Mouse (Mus musculus) stomach, embryonic 15.5 days (tissue): Measurements from ENCODE around the gene Krt83. TPM values are rescaled to one million over a fixed set of nuclear protein-coding genes. Genes with fewer than 3 reads are reported as not detected.
A peak's percentile ranks its signal among the peaks of the same experiment; 100 is the strongest.

Source experiments
- ATAC-seq: fragments of 200-750 bp; cut with Nextera tagmentation; 2 replicates; pipeline ENCODE4 v1.8.0; 2017; ENCODE audit warnings: low read depth, moderate number of reproducible peaks, moderate TSS enrichment; ENCODE audit not compliant: insufficient read depth, low FRiP score
- H3K27ac ChIP-seq: fragments of 300-500 bp; sonication (generic); 2 replicates; pipeline ENCODE4 v1.5.1; 2015; ENCODE audit warnings: mild to moderate bottlenecking, inconsistent platforms
- H3K27me3 ChIP-seq: fragments of 300-500 bp; sonication (generic); replicated peaks from 2 replicates; pipeline ENCODE4 v1.6.1; 2015; ENCODE audit warnings: inconsistent platforms
- H3K36me3 ChIP-seq: fragments of 300-500 bp; sonication (generic); 2 replicates; pipeline ENCODE4 v1.6.1; 2015; ENCODE audit warnings: inconsistent platforms
- H3K4me1 ChIP-seq: fragments of 300-500 bp; sonication (generic); 2 replicates; pipeline ENCODE4 v1.6.1; 2015; ENCODE audit warnings: inconsistent platforms
- H3K4me2 ChIP-seq: fragments of 300-500 bp; sonication (generic); 2 replicates; pipeline ENCODE4 v1.6.1; 2015; ENCODE audit warnings: mild to moderate bottlenecking, inconsistent platforms
- H3K4me3 ChIP-seq: fragments of 300-500 bp; sonication (generic); replicated peaks from 2 replicates; pipeline ENCODE4 v1.5.1; 2015; ENCODE audit warnings: inconsistent platforms
- H3K9ac ChIP-seq: fragments of 300-500 bp; sonication (generic); 2 replicates; pipeline ENCODE4 v1.6.1; 2015; ENCODE audit warnings: inconsistent platforms
- H3K9me3 ChIP-seq: fragments of 300-500 bp; sonication (generic); 2 replicates; pipeline ENCODE4 v1.6.1; 2016; ENCODE audit warnings: inconsistent platforms
- WGBS: fragments of 180-500 bp; shearing (Covaris S2); methylation state at CpG from one replicate; pipeline ENCODE4 v1.1.7; 2015; 5-methylcytosine and 5-hydroxymethylcytosine counted together
- polyA plus RNA-seq: library from polyadenylated mRNA; unstranded; fragments of >200 nt; fragmentation: Nextera tagmentation; extraction: Ambion mirVana; gene quantifications from 2 replicates; pipeline ENCODE4 v1.2.1, GENCODE M21; 2015

Gene Krt83
- polyA plus RNA-seq, 1 experiment from 2014 or later: 0.10 TPM

DNA sequence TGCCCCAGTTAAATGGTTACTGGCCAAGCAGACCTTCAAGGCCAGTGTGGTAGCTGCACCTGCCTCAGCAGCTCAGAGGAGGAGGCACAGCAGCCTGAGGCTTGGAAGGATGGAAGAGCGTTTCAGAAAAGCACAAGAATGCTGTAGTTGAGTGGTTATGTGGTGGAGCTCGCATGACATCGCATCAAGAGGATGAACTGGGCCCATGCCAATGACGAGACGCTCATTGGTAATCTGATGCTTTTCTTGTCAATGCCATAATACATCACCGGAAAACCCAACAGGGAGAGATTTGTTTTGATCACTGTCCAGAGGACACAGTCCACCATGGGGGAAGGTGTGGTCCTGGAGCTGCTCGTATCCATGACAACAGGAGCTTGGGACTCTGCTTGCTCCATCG is 4.0 kb upstream of the Krt83 start:
- H3K4me3 ChIP-seq: no peak overlapping the region
- no peaks in the 10 kb centered on the region for H3K36me3 ChIP-seq
- H3K27me3 ChIP-seq: no peaks in the 10 kb centered on the region
- H3K9ac ChIP-seq: no peak overlapping the region
- no peak overlapping the region for H3K4me2 ChIP-seq
- 0 out of 2 replicates have a peak, but pooled peaks cover 6% of the 10 kb centered on the region for H3K4me1 ChIP-seq
- no peaks in the 10 kb centered on the region for H3K9me3 ChIP-seq
- H3K27ac ChIP-seq: no peak overlapping the region
- ATAC-seq: no peak
- WGBS: 78% methylated on average over 8 of the region's 8 CpGs

DNA sequence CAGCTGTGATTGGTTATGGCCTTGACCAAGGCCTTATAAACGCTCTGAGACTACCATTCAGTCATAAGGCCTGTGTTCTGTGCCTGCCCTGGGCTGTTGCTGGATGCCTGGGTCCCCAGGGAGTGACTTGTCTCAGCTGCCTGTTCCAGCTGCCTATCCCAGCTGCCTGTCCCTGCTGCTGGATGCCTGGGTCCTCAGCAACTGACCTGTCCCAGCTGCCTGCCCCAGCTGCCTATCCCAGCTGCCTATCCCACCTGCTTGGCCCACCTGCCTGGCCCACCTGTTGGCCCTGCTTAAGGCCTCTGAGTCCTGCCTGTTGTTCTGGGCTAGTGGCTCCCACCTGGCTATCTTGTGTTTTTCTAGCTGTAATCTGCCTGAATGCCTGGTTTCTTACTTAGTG is 2.9 kb upstream of the Krt83 start:
- Histone ChIP-seq H3K9me3 (no peaks in the 10 kb centered on the region), H3K4me1 (0 out of 2 replicates have a peak, but pooled peaks cover 6% of the 10 kb centered on the region), H3K27ac (no peak overlapping the region), H3K4me3 (no peak overlapping the region), H3K36me3 (no peaks in the 10 kb centered on the region), H3K9ac (no peak overlapping the region), H3K27me3 (no peaks in the 10 kb centered on the region), H3K4me2 (no peak overlapping the region)
- WGBS: 33% methylated on average over 1 of the region's 1 CpGs
- no peak for ATAC-seq

- H3K36me3 ChIP-seq: no peaks in the 10 kb centered on the region
- H3K4me1 ChIP-seq: 0 out of 2 replicates have a peak, but pooled peaks cover 6% of the 10 kb centered on the region
- ATAC-seq: no peak
- no peaks in the 10 kb centered on the region for H3K27me3 ChIP-seq
- no peak overlapping the region for H3K9ac ChIP-seq
- H3K4me3 ChIP-seq: no peak overlapping the region
- 92% methylated on average over 6 of the region's 6 CpGs for WGBS
- no peak overlapping the region for H3K27ac ChIP-seq
- H3K9me3 ChIP-seq: no peaks in the 10 kb centered on the region
- no peak overlapping the region for H3K4me2 ChIP-seq
Measured at GRCm38 (mm10) chr15:101493713-101494112, 2.4 kb upstream of the Krt83 start.

GRCm38 (mm10) chr15:101492718-101493117 is 1.4 kb upstream of the Krt83 start:
- Histone ChIP-seq H3K9ac (no peak overlapping the region), H3K27me3 (no peaks in the 10 kb centered on the region), H3K36me3 (no peaks in the 10 kb centered on the region), H3K4me3 (no peak overlapping the region), H3K4me1 (0 out of 2 replicates have a peak, but pooled peaks cover 6% of the 10 kb centered on the region), H3K9me3 (no peaks in the 10 kb centered on the region), H3K4me2 (no peak overlapping the region), H3K27ac (no peak overlapping the region)
- 0 out of 2 replicates have a peak, but pooled peaks have one; percentile 14 for ATAC-seq
- WGBS: 40% methylated on average over 8 of the region's 8 CpGs

GRCm38 (mm10) chr15:101485911-101486635 is 5.2 kb downstream of the Krt83 start:
- WGBS: 79% methylated on average over 11 of the region's 11 CpGs
- no peak for ATAC-seq
- Histone ChIP-seq H3K4me1 (no peaks in the 10 kb centered on the region), H3K36me3 (no peaks in the 10 kb centered on the region), H3K4me2 (no peak overlapping the region), H3K9ac (no peak overlapping the region), H3K9me3 (no peaks in the 10 kb centered on the region), H3K4me3 (no peak overlapping the region), H3K27me3 (no peaks in the 10 kb centered on the region), H3K27ac (no peak overlapping the region)

DNA sequence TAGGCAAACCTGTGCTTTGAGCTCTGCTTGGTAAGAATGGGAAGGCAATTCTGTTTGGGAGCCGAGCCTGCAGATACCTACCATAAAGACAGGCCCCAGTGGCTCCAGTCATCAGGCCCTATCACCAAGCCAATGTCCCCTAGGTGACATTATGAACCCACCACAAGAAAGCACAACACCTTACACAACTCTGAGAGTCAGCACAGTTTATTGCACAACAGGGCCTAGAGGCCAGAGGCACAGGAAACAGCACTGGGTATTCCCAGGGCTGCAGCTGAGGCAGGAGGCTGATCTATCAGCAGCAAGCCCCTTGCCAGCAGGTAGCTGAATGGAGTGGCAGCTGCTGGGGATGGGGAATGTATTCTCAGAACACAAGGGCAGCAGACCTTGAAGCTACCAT is 6.4 kb downstream of the Krt83 start:
- no peaks in the 10 kb centered on the region for H3K9me3 ChIP-seq
- no peaks in the 10 kb centered on the region for H3K36me3 ChIP-seq
- no peaks in the 10 kb centered on the region for H3K4me1 ChIP-seq
- no peak overlapping the region for H3K4me3 ChIP-seq
- 64% methylated on average over 1 of the region's 1 CpGs for WGBS
- no peak overlapping the region for H3K27ac ChIP-seq
- H3K4me2 ChIP-seq: no peak overlapping the region
- H3K9ac ChIP-seq: no peak overlapping the region
- no peak for ATAC-seq
- H3K27me3 ChIP-seq: no peaks in the 10 kb centered on the region

DNA sequence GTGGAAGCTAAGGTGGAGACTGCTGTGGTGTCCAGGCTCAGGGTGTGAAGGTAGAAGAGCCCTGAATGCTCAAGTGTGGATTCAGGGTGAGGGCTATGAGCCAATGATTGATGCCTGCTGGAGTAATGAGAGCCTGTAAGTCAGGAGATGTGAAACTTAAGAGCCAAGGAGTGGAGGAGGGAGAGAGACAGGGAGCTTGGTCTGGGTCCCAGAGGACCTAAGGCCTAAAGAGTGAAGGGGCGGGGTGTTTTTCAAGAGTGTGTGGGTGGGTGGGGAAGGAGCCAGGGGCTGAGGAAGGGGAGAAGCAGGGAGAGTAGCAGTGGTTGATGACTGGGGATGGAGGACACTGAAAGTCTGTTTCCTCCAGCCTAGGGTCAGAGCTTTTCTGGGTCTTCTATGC is 7.7 kb downstream of the Krt83 start:
- H3K9ac ChIP-seq: no peak overlapping the region
- H3K4me1 ChIP-seq: peaks cover 4% of the 10 kb centered on the region; the same call in 1 of the 2 replicates
- no peaks in the 10 kb centered on the region for H3K9me3 ChIP-seq
- H3K27ac ChIP-seq: no peak overlapping the region
- ATAC-seq: no peak
- H3K4me3 ChIP-seq: no peak overlapping the region
- 67% methylated on average over 1 of the region's 1 CpGs for WGBS
- no peaks in the 10 kb centered on the region for H3K27me3 ChIP-seq
- no peaks in the 10 kb centered on the region for H3K36me3 ChIP-seq
- no peak overlapping the region for H3K4me2 ChIP-seq

- no peak overlapping the region for H3K9ac ChIP-seq
- H3K36me3 ChIP-seq: no peaks in the 10 kb centered on the region
- H3K4me1 ChIP-seq: peaks cover 4% of the 10 kb centered on the region; the same call in 1 of the 2 replicates
- H3K4me2 ChIP-seq: no peak overlapping the region
- no peaks in the 10 kb centered on the region for H3K27me3 ChIP-seq
- no peak overlapping the region for H3K4me3 ChIP-seq
- WGBS: 35% methylated on average over 4 of the region's 4 CpGs
- no peak overlapping the region for H3K27ac ChIP-seq
- no peak for ATAC-seq
- H3K9me3 ChIP-seq: no peaks in the 10 kb centered on the region
Measured at GRCm38 (mm10) chr15:101482056-101482455, 9.3 kb downstream of the Krt83 start.

GRCm38 (mm10) chr15:101479666-101480060 is 11.6 kb downstream of the Krt83 start:
- no peak overlapping the region for H3K9ac ChIP-seq
- no peak for ATAC-seq
- peak overlapping the region; percentile 70 for H3K4me2 ChIP-seq
- H3K27me3 ChIP-seq: no peaks in the 10 kb centered on the region
- H3K36me3 ChIP-seq: no peaks in the 10 kb centered on the region
- WGBS: 34% methylated on average over 11 of the region's 11 CpGs
- no peaks in the 10 kb centered on the region for H3K9me3 ChIP-seq
- peaks cover 4% of the 10 kb centered on the region; the same call in 1 of the 2 replicates for H3K4me1 ChIP-seq
- H3K27ac ChIP-seq: no peak overlapping the region
- H3K4me3 ChIP-seq: peak overlapping the region; percentile 27

DNA sequence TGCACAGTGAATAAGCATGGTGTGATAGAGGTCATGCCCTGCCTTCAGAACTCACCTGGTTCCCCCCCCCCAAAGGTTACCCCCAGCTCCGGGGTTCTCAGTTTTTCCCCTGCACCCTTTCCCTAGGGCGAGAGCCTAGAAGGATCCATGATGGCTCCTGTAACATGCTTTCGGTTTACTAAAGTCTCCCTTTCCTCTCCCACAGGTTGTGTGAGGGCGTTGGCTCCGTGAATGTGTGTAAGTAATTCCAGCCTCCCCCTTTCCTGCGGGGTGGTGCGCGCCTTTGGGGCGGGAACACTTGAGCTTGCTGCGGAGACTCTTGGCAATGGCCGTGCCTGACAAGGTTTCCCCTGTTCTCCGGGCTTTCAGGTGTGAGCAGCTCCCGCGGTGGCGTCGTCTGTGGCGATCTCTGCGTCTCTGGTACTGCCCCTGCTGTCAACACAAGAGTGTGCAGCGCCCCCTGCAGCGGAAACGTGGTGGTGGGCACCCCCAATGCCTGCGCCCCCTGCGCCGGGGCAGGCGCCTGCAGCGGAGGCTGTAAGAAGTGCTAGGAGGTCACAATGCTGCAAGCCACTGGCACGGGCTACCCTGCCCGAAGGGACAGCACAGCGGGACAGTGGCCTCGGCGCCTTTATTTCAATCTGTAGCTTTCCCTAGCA is 12.2 kb downstream of the Krt83 start:
- ATAC-seq: no peak
- H3K36me3 ChIP-seq: no peaks in the 10 kb centered on the region

DNA sequence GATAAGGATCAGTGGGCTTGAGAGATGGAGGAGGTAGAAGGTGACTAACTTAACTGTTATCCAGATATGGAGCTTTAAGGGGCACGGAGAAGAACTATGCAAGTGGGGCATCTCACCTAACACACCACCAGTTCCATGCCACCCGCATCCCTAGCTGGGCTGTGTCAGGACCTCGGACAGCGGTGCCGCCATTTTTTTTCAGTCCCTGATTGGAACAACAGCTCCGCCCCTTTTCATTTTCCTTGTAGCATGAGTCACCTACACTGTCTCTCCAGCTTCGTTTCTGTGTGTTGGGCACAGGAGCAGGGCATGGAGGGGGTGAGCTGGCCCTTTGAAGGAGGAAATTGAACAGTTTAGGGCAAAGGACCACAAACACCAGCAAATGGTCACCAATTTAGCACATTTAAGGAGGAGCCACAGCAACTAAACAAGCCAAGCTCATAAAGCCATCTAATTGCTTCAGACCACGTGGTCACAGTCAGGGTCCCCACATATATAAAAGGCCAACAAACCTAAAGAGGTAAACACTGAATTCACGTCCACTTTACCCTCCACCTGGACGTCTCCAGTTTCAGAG is 18.3 kb downstream of the Krt83 start, which contains the start of gene Krt86:
TSS of gene Krt86 (plus strand) at position 527 of the 577 bp plus-strand sequence.
- Histone ChIP-seq H3K4me3 (no peak within 1 kb of the TSS), H3K27me3 (no peaks in the 10 kb centered on the region), H3K4me1 (no peaks in the 10 kb centered on the region), H3K9me3 (no peaks in the 10 kb centered on the region), H3K4me2 (no peak within 1 kb of the TSS), H3K36me3 (no peaks in the 10 kb centered on the region), H3K9ac (no peak within 1 kb of the TSS), H3K27ac (no peak within 1 kb of the TSS)
- WGBS: 18% methylated on average over 10 of the region's 10 CpGs
- ATAC-seq: no peak; the same call in 1 of the 2 replicates

More for the DNA sequence above, 12.2 kb downstream of the Krt83 start:
- Histone ChIP-seq H3K9me3 (no peaks in the 10 kb centered on the region), H3K27me3 (no peaks in the 10 kb centered on the region), H3K9ac (no peak overlapping the region), H3K4me1 (peaks cover 4% of the 10 kb centered on the region; the same call in 1 of the 2 replicates), H3K4me3 (peak overlapping the region; percentile 27), H3K27ac (no peak overlapping the region), H3K4me2 (peak overlapping the region; percentile 70)
- WGBS: 6% methylated on average over 31 of the region's 31 CpGs

DNA sequence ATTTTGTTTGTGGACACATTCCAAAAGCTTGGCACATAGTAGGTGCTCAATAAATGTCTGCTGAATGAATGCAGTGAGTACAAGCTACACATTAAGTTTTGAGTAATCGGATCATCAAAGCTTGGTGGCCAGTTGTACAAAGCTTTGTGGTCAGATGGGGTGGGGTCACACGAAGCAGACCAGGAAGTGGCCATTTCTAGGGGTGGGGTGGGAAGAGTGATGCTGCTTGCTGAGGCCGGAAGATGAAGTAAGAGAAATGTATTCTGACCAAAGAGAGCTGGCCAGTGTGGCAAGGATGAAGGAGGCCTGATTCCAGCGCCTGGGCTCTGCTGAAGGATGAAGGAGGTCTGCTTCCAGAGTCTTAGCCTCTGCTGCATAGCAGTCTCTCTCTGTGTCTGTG is 22.2 kb downstream of the Krt83 start:
- Histone ChIP-seq H3K4me1 (no peaks in the 10 kb centered on the region), H3K27me3 (no peaks in the 10 kb centered on the region; the same call in 1 of the 2 replicates), H3K9ac (no peak overlapping the region), H3K4me2 (no peak overlapping the region), H3K4me3 (no peak overlapping the region), H3K27ac (no peak overlapping the region), H3K36me3 (no peaks in the 10 kb centered on the region), H3K9me3 (no peaks in the 10 kb centered on the region)
- 71% methylated on average over 4 of the region's 4 CpGs for WGBS
- ATAC-seq: no peak
